Mouse (Mus musculus): ENCODE measurements around the gene Ccno. TPM values are rescaled to one million over a fixed set of nuclear protein-coding genes. Genes with fewer than 3 reads are reported as not detected.

The Ccno gene
- under 1 TPM; 0.62 to 0.71 TPM for total RNA-seq (2021)
- long read RNA-seq, experiment 1, result 0 reads
- long read RNA-seq, experiment 2, partial matches to known transcripts, result 0 of 2 reads
- long read RNA-seq, experiment 2, other reads (novel, unspliced or antisense), result 0 of 2 reads

- peak; percentile 89 for DNase-seq (ENCODE audit: low spot score in 2 of 2)
Measured at GRCm38 (mm10) chr13:112987532-112987943, at the start of gene Ccno. Gene Ccno, plus strand, starts transcription at chr13:112987802.

DNA sequence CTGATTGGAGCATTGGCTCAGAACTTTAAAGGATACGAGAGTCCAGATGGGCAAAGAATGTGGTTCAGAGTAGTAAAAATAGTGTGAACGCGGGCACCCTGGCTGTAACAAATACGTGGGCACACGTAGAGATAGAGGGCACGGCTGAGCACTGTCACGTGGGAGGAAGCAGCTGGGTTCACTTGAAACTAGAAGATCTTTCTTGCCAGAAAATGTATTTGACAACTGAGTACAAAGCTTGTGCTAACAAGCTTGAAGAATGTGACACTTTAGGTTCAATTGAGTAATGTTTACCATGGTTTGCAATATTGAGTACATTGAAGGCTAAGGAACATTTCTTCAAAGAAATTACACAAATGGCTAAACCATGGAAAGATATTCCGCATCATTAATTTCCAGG is 49.5 kb upstream of the Ccno start:
- DNase-seq (ENCODE audit: low spot score in 2 of 2), result no peak

GRCm38 (mm10) chr13:112941879-112942330 is 45.7 kb upstream of the Ccno start:
- no peak for DNase-seq (ENCODE audit: low spot score in 2 of 2)

DNA sequence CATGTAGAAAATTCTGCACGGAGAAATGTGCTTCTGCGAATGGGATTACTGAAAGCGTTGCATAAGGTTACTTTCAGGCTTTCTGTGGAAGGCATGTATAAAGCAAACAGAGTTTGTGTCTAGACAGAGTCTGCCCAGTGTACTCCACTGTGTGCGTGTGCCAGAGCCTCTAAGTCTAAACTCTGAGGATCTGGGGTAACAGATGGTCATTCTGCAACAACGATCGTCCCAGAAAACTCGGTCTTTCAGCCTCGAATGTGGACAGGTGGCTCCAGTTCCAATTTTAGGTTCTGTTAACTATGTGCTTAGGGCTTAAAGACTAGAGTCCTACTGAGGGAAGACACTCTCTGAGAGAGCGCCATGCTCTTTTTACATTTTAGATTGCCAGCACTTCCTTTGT is 42.3 kb upstream of the Ccno start:
- no peak for DNase-seq (ENCODE audit: low spot score in 2 of 2)

- no peak for DNase-seq (ENCODE audit: low spot score in 2 of 2)
Measured at GRCm38 (mm10) chr13:112945900-112946299, 41.7 kb upstream of the Ccno start.

DNA sequence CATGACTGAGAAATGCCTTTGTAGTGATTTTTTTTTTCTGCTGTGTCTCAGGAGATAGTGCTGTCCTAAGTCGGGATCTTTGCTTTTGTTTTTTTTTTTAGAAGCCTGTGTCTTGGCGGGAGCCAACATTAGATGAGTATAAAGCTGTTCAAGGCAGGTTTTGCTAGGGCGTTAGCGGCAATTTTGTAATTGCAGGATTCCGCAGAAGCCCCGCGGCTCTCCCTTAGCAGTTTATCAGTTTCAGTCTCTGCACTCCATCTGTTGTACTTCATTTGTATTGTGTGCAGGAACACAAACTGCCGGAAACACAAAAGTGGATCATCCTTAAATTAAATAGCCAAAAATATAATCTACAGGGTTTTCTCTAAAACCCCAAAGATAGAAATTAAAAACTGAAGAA is 33.5 kb upstream of the Ccno start:
- DNase-seq (ENCODE audit: low spot score in 2 of 2), result no peak

DNA sequence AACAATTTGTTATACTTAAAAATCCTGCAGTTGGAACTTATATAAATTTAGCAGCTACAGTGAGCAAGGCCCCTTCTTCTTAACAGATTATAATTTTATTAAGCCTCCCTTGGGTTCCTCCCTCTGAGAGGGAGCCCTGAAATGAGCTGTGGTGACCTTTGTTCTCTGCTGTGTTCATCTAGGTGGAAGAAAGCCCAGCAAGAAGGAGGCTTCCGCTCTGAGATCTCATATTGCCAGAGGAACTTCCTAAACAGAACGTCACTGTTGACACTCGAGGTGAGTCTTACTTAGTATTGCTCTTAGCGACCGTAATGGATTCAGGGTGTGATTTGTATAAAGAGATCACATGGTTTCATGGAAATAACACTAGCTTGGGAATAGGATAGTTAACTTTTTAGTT is 24.5 kb upstream of the Ccno start:
- no peak for DNase-seq (ENCODE audit: low spot score in 2 of 2)

DNA sequence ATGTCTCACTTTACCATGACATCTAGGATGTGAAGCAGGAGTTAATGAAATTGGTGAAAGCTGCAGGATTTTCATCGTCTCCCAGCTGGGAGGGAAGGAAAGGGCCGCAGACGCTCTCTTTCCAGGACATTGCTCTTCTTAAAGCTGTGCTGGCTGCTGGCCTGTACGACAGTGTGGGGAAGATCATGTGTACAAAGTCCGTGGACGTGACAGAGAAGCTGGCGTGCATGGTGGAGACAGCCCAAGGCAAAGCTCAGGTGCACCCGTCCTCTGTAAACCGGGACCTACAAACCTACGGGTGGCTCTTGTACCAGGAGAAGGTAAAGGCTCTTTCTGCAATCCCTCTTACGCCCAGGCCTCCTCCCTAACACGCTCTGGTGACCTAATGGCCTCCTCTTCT is 23.2 kb upstream of the Ccno start:
- no peak for DNase-seq (ENCODE audit: low spot score in 2 of 2)

DNA sequence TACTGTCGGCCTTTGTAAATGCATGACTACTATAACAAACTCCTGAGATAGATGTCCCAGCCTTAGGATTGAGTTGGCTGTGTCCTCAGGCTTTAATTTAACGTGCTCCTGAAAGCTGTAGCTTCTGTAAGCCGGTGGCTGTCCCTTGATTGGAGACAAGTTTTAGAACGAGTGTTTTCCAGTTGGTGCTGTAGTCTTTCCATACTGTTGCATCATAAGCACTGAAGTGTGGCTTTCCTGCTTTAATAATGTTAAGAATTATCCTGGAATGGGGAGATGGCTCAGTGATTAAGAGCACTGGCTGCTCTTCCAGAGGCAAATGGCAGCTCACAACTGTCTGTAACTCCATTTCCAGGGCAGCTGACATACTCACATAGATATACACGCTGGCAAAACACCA is 20.3 kb upstream of the Ccno start:
- DNase-seq (ENCODE audit: low spot score in 2 of 2), result no peak

DNA sequence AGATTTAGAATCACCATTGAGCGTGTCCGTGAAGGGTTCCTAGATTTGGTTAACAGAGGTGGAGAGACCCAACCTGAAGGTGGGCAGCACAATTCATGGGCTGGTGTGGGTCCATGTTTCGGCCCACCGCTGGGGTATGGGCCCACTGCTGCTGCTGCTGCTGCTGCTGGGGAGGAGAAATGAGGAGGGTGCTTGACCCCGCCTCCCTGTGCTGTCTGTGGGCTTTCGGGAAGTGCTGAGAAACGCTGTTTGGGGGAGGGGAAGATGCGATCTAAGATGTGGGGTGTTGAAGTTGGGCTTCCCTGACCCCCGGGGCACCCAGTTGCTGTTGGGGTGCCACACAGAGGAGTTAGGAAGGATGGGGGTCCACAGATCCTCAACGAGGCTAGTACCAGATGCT is 10.9 kb upstream of the Ccno start:
- DNase-seq (ENCODE audit: low spot score in 2 of 2), result no peak

GRCm38 (mm10) chr13:112985605-112986450 is 1.8 kb upstream of the Ccno start:
- DNase-seq (ENCODE audit: low spot score in 2 of 2), result no peak

DNA sequence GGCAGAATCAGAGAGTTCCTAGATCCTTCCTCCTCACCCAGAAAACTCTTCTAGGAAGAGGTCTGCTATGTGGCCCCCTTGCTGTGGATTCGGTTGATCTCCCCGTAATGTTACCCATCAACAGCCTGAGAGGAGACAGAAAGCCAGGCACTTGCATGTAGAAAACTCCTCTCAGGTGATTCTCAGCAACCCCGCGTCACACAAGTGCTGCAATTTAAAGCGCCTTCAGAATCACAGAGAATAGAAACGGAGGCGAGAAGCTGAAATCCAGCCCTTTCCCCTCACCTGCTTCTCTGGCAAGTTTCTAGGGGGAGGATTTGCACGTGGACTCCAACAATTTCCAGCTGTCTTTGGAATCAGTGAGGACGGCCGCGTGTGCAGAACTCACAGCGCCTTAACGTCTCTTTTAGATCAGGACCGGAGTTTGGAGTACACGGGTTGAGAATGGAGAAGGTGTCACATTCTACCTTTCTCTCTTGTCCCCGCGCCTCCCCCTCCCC is 1.1 kb upstream of the Ccno start:
- DNase-seq (ENCODE audit: low spot score in 2 of 2), result no peak

- DNase-seq (ENCODE audit: low spot score in 2 of 2), result no peak
Measured at GRCm38 (mm10) chr13:112987991-112988390, 389 bp downstream of the Ccno start.

DNA sequence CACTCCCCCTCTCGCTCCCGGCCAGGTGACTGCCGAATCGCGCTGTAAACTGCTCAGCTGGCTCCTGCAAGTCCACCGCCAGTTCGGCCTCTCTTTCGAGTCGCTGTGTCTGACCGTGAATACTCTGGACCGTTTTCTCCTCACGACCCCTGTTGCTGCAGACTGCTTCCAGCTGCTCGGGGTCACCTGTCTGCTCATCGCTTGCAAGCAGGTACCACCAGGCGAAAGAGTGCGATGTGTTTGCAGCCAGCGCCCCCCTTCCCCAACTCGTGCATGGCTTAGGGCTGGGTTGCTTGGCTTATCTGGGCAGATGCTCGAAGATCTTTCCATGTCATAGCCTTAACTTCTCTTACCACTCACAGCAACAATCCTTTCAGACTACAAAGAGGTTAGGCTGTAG is 1.3 kb downstream of the Ccno start:
- no peak for DNase-seq (ENCODE audit: low spot score in 2 of 2)

- no peak for DNase-seq (ENCODE audit: low spot score in 2 of 2)
Measured at GRCm38 (mm10) chr13:112989541-112989940, 1.9 kb downstream of the Ccno start.

DNA sequence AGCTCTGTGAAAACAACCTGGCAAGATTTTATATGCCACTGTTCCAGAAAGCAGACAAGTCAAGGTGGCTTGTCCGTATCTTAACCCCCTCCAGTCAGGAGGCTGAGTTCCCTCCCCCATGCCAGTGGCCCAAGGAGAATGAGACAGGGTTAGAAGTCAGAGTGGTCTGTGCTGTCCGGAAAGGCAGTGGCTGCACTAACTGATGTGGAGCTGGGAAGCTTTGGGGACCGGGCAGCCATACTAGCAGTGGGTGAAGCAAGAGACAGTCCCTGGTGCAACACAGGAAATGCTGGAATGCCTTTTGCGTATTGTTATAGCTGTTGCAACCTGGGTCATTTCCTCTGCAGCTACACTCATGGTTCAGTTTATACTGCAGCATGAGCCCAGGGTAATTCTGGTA is 2.7 kb downstream of the Ccno start:
- no peak for DNase-seq (ENCODE audit: low spot score in 2 of 2)

- DNase-seq (ENCODE audit: low spot score in 2 of 2), result no peak
Measured at GRCm38 (mm10) chr13:112993531-112994152, 6.0 kb downstream of the Ccno start, which contains the start of gene Mcidas. Gene Mcidas, plus strand, starts transcription at chr13:112993845.

DNA sequence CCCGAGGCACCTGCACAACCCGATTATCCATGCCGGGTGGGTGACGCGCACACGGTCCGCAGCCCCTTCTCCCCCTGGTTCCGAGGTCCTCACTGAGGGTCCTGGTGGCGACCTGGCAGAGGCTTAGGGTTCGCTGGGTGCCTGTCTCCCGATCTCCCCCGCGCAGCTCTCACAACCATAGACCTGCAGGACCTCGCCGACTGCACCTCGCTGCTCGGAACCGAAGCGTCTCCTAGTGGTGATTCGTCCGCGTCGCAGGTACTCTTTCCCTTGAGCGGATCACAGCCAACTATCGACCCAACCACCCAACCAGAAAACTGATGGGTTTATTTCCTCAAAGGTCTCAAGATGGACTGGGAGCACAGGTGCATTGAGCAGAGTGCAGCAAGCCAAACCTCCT is 6.6 kb downstream of the Ccno start:
- no peak for DNase-seq (ENCODE audit: low spot score in 2 of 2)

DNA sequence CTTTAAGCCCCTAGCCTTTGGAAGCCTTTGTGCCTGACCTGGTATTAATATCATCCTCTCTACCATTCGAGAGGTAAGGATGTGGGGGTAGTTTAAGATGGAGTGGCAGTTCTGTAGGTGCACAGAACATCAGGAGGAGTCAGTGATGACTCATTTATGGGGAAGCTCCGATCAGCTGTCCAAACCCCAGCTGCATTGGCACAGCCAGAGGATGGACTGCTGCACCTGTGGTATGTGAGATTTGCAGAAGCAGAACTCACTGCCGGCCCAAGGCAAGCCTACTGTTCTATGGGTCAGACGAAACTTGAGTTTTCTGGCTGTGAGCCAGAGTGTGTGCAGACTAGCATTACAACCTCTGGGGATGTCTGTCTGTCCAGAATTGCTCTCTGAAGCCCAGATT is 8.8 kb downstream of the Ccno start:
- DNase-seq (ENCODE audit: low spot score in 2 of 2), result no peak

DNA sequence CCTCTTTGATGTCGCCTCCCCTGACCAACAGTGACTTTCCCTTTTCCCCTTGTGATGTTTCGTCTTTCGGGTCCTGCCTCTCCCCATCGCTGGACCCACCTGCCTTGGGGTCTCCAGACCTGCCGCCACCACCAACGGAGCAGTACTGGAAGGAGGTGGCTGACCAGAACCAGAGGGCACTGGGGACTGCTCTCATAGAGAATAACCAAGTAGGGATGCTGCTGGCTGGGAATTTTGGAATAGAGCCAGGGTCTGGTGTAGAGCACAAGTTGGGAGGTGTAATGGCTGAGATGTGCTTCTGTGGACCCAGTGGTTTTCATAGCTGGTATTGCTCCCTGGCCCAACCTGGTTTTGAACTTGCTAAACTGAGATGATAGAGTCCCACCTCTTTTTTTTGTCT is 9.8 kb downstream of the Ccno start:
- DNase-seq (ENCODE audit: low spot score in 2 of 2), result no peak

DNA sequence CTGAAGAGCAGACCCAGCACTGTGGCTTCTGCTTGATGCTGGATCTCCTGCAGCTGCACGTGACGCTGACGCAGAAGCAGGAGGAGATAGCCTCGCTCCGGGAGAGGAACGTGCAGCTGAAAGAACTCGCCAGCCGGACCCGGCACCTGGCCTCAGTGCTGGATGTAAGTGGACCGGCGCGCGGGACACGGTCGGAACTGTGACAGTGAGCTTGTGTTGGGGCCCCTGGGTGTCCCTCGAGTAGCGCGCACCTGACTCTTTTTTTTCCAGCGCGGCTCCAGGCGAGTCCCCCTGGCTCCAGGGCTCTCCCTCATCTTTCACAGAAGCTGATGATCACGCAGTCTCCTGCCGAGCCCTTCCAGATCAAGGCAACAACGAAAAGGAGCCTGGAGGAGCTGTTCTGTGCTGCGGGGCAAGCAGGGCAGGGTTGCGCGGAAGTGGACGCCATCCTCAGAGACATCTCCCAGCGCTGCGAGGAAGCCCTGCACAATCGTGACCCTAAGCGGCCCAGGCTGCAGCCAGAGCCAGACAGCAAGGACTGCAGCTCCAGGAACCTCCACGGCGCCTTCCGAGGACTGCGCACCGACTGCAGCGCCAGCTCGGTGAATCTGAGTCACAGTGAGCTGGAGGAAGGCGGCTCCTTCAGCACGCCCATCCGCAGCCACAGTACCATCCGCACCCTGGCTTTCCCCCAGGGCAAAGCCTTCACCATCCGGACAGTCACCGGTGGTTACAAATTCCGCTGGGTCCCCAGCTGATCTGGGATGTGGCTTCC is 11.0 kb downstream of the Ccno start:
- DNase-seq (ENCODE audit: low spot score in 2 of 2), result no peak
